In the genomic region with DNA sequence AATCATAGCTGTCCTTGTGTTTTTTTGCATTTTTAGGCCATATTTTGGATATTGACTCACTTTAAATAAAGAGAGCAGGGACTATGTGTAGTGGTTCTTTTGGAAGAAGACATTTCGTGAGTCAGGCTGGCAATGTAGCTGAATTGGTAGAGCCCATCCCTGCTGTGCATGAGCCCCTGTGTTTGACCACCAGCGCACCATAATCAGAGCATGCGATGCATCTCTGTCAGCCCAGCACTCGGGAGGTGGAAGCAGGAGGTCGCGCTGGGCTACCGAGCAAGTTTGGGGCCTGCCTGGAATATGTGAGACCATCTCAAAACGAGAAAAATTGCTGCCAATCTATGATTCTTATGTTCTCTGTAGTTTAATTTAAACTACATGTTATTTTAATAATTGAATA, we compare ENCODE assay signal across 34 mouse cellular contexts.
"Had no signal": no experiment of that assay in that cellular context is flagged by ENCODE, and none has a peak within 500 bp of the region (broad histone marks: within the 10 kb centered on the region; RNA-seq: fewer than 3 reads in every experiment).

No protein-coding gene starts in this region.

- H3K4me3 ChIP-seq: heart, embryonic 12.5 days; heart, embryonic 13.5 days; heart, embryonic 15.5 days; hindbrain, embryonic 10.5 days; hindbrain, embryonic 12.5 days; hindbrain, embryonic 13.5 days; hindbrain, embryonic 15.5 days; intestine, embryonic 15.5 days; kidney, embryonic 15.5 days; layer of hippocampus, adult 2 months had no signal

- H3K9me3 ChIP-seq: heart, embryonic 12.5 days; heart, embryonic 13.5 days; heart, embryonic 15.5 days; hindbrain, embryonic 10.5 days; hindbrain, embryonic 12.5 days; hindbrain, embryonic 13.5 days; hindbrain, embryonic 15.5 days; intestine, embryonic 15.5 days; kidney, embryonic 15.5 days had no signal

- H3K36me3 ChIP-seq: hindbrain, embryonic 15.5 days; intestine, embryonic 15.5 days had no signal

- DNase-seq: heart, postnatal 10 days; heart, postnatal 14 days; heart, postnatal 36 days; heart, postnatal 4 days; kidney, adult 11 months; kidney, adult 18-20 months; kidney, adult 2 months; kidney, adult 8-10 months; kidney, adult 9 months; kidney, postnatal 10 days; kidney, postnatal 14 days; kidney, postnatal 25 days; kidney, postnatal 36 days; kidney, postnatal 4 days; layer of hippocampus, adult 9-11 months; layer of hippocampus, postnatal 36 days had no signal

- H3K27me3 ChIP-seq: heart, embryonic 12.5 days; heart, embryonic 13.5 days; heart, embryonic 15.5 days; hindbrain, embryonic 12.5 days; hindbrain, embryonic 13.5 days; hindbrain, embryonic 15.5 days; intestine, embryonic 15.5 days; kidney, embryonic 15.5 days had no signal

- H3K4me1 ChIP-seq: heart, embryonic 13.5 days; heart, embryonic 15.5 days; hindbrain, embryonic 10.5 days; hindbrain, embryonic 12.5 days; hindbrain, embryonic 13.5 days; hindbrain, embryonic 15.5 days; intestine, embryonic 15.5 days; kidney, embryonic 15.5 days had no signal

- H3K27ac ChIP-seq: heart, embryonic 13.5 days; heart, embryonic 15.5 days; hindbrain, embryonic 10.5 days; hindbrain, embryonic 12.5 days; hindbrain, embryonic 13.5 days; hindbrain, embryonic 14.5 days; hindbrain, embryonic 15.5 days; hindbrain, postnatal 0 days; intestine, embryonic 15.5 days; kidney, embryonic 15.5 days; kidney, postnatal 0 days; layer of hippocampus, adult 2 months had no signal

- H3K9ac ChIP-seq: heart, embryonic 12.5 days; heart, embryonic 13.5 days; heart, embryonic 15.5 days; hindbrain, embryonic 12.5 days; hindbrain, embryonic 13.5 days; hindbrain, embryonic 14.5 days; hindbrain, embryonic 15.5 days; intestine, embryonic 15.5 days; kidney, embryonic 15.5 days had no signal

- ATAC-seq: hindbrain, embryonic 16.5 days; hindbrain, postnatal 0 days; inflammation-experienced regulatory T-cells, adult 6 months; intestine, embryonic 15.5 days; intestine, embryonic 16.5 days; intestine, postnatal 0 days had no signal

- H3K4me2 ChIP-seq: heart, embryonic 11.5 days; heart, embryonic 12.5 days; heart, embryonic 13.5 days; heart, embryonic 15.5 days; hindbrain, embryonic 12.5 days; hindbrain, embryonic 13.5 days; hindbrain, embryonic 14.5 days; hindbrain, embryonic 15.5 days; intestine, embryonic 15.5 days; kidney, embryonic 15.5 days had no signal
